11 mouse cellular contexts compared by ENCODE assay signal in genomic region chr11:79674632-79675031, GRCm38 (mm10).
DNase-seq lines count a peak whose midpoint lies in the region; ATAC-seq and TF ChIP-seq lines count a peak whose summit lies in the region.
"Had no signal": no experiment of that assay in that cellular context is flagged by ENCODE, and none has a peak within 500 bp of the region (broad histone marks: within the 10 kb centered on the region; RNA-seq: fewer than 3 reads in every experiment).

No protein-coding gene starts in this region.

- no peak overlapping the region for H3K4me3 ChIP-seq in embryonic facial prominence, embryonic 12.5 days
- no peak overlapping the region for H3K4me3 ChIP-seq in embryonic facial prominence, embryonic 10.5 days
- H3K4me3 ChIP-seq in bone marrow, adult 2 months (replicated peaks; ENCODE audit: control insufficient read depth, low read depth, low read length) = no peak overlapping the region
- no peak overlapping the region for H3K4me3 ChIP-seq in hindbrain, embryonic 12.5 days

- H3K36me3 ChIP-seq in embryonic facial prominence, embryonic 12.5 days = no peaks in the 10 kb centered on the region
- H3K36me3 ChIP-seq in embryonic facial prominence, embryonic 10.5 days (replicated peaks) = no peaks in the 10 kb centered on the region
- no peaks in the 10 kb centered on the region for H3K36me3 ChIP-seq in hindbrain, embryonic 12.5 days

- DNase-seq in embryonic facial prominence, embryonic 10.5 days (ENCODE audit: low spot score) = no peak
- peak; percentile 42 to 69 for DNase-seq in frontal cortex, postnatal 10 days (ENCODE audit: low spot score in 2 of 2)
- DNase-seq in left cerebral cortex, adult 9 months (ENCODE audit: low spot score in 2 of 2) = peak; percentile 73 to 86
- DNase-seq in spleen, adult 18-20 months = no peak
- DNase-seq: adrenal gland, adult 8-10 months; kidney, postnatal 14 days; lung, postnatal 14 days had no signal

- 85% methylated on average over 7 of the region's 7 CpGs for WGBS in embryonic facial prominence, embryonic 12.5 days
- WGBS in embryonic facial prominence, embryonic 10.5 days = 85% methylated on average over 7 of the region's 7 CpGs
- 46% methylated on average over 7 of the region's 7 CpGs for WGBS in bone marrow, adult 2 months
- 86% methylated on average over 7 of the region's 7 CpGs for WGBS in hindbrain, embryonic 12.5 days

- no peaks in the 10 kb centered on the region for H3K9me3 ChIP-seq in embryonic facial prominence, embryonic 12.5 days
- H3K9me3 ChIP-seq in embryonic facial prominence, embryonic 10.5 days = no peaks in the 10 kb centered on the region
- H3K9me3 ChIP-seq in hindbrain, embryonic 12.5 days (replicated peaks) = no peaks in the 10 kb centered on the region

- ATAC-seq in embryonic facial prominence, embryonic 12.5 days (ENCODE audit: insufficient number of reproducible peaks, insufficient read depth, low FRiP score, low TSS enrichment) = no peak
- no peak for ATAC-seq in activated CD4-positive, CD25-positive, alpha-beta regulatory T cell, adult 4 months
- ATAC-seq in hindbrain, embryonic 12.5 days (ENCODE audit: low FRiP score) = no peak

- no peaks in the 10 kb centered on the region for H3K27me3 ChIP-seq in embryonic facial prominence, embryonic 12.5 days
- H3K27me3 ChIP-seq in embryonic facial prominence, embryonic 10.5 days (replicated peaks; ENCODE audit: low read depth, poor library complexity, severe bottlenecking) = no peaks in the 10 kb centered on the region
- H3K27me3 ChIP-seq in hindbrain, embryonic 12.5 days = no peaks in the 10 kb centered on the region

- no peak for TF ChIP-seq POLR2A in bone marrow, adult 2 months (IDR thresholded peaks at IDR 0.05; ENCODE audit: borderline replicate concordance, control insufficient read depth, low read depth, low read length)

- H3K4me2 ChIP-seq in embryonic facial prominence, embryonic 12.5 days (replicated peaks) = no peak overlapping the region
- no peak overlapping the region for H3K4me2 ChIP-seq in hindbrain, embryonic 12.5 days (replicated peaks)

- no peak for TF ChIP-seq CTCF in bone marrow, adult 2 months (IDR thresholded peaks at IDR 0.05; ENCODE audit: control insufficient read depth, insufficient read depth, low read length)

- peaks cover 40% of the 10 kb centered on the region for H3K4me1 ChIP-seq in embryonic facial prominence, embryonic 12.5 days
- H3K4me1 ChIP-seq in embryonic facial prominence, embryonic 10.5 days = peaks cover 65% of the 10 kb centered on the region
- H3K4me1 ChIP-seq in bone marrow, adult 2 months (ENCODE audit: control insufficient read depth, insufficient read depth, low read length) = peaks cover 7% of the 10 kb centered on the region
- H3K4me1 ChIP-seq in hindbrain, embryonic 12.5 days = peaks cover 61% of the 10 kb centered on the region

- H3K27ac ChIP-seq in embryonic facial prominence, embryonic 12.5 days = no peak overlapping the region
- H3K27ac ChIP-seq in embryonic facial prominence, embryonic 10.5 days (replicated peaks) = no peak overlapping the region
- H3K27ac ChIP-seq in bone marrow, adult 2 months (ENCODE audit: control insufficient read depth, insufficient read depth, low read depth, low read length, poor library complexity) = peak overlapping the region; percentile 38
- H3K27ac ChIP-seq in hindbrain, embryonic 12.5 days = no peak overlapping the region

- H3K9ac ChIP-seq in embryonic facial prominence, embryonic 12.5 days = 0 out of 2 replicates have a peak overlapping the region, but pooled peaks have one; percentile 5
- no peak overlapping the region for H3K9ac ChIP-seq in hindbrain, embryonic 12.5 days

Comparison
In these comparisons a context has a peak if more than half of its experiments do, and no peak if none do; other contexts are left out.
1. DNase-seq: peak in frontal cortex, postnatal 10 days (2 of 2) and left cerebral cortex, adult 9 months (2 of 2); none in embryonic facial prominence, embryonic 10.5 days (single experiment) and spleen, adult 18-20 months (0 of 2).